In the genomic region with DNA sequence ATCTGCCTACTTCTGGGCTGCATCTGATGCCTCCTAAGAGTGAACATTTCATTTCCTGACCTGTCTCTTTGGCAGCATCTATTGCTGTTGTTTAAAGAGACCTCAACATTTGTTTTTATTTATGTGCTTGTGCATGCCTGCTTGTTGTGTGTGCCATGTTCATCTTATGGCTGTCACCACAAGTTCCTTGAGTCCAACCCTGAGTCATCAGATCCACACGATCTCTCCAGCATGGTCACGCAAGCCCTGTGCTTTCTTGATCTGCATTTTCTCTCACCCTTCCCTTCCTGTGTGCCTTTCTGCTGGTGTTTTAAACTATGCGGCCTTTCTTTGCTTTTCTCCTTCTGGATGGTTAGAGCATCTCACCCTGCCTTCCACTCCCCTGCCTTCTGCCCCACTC, we compare ENCODE assay signal across 1 mouse cellular context.
TF ChIP-seq lines count a peak whose summit lies in the region.

No protein-coding gene starts in this region.

TF ChIP-seq in CH12.LX, 34 proteins besides CTCF, POLR2A, EP300 and RAD21 (continued from another document):
- TF ChIP-seq ELF1 (IDR thresholded peaks at IDR 0.05; ENCODE audit: low read depth, low read length) (no peak), MAFK (IDR thresholded peaks at IDR 0.05; ENCODE audit: insufficient replicate concordance, low read length) (no peak), ZKSCAN1 (IDR thresholded peaks at IDR 0.05; ENCODE audit: borderline replicate concordance, low read depth, low read length) (no peak), TCF12 (IDR thresholded peaks at IDR 0.05; ENCODE audit: low read depth, low read length) (no peak)
